Mouse (Mus musculus) testis, postnatal 10 days (tissue): ENCODE measurements around the gene Myh8.

Source experiments
- DNase-seq: peaks from one replicate; pipeline ENCODE4 v3.0.0; 2021; ENCODE audit warnings: low spot score

The Myh8 gene

DNA sequence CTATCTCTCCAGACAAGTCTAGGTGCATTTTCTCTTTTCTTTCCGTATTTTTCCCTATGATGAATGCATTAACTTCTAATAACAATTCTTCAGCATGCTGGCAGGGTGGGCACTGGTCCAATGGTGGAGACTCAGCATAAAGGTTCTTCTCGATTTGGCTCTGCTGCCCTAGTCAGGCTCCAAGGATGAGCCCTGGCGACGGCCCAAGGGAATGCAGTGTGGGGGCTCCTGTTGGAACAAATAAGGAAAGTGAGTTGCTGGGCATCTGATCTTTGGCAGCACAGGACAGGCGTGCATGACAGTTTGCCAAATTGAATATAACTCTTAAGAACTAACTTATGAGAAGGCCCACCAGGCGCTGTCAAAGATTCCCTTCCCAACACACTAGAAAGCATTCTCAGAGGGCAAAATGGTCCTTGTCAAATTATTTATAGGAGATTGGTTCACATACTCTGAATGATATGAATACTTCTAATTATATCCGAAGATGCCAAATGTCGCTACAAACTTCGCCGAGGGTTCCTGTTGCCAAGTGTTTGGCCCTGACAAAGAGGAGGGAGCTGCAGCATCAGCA, at the start of gene Myh8:
Gene Myh8, plus strand, starts transcription at position 524 of the 574 bp plus-strand sequence.
- DNase-seq = peak; percentile 74

DNA sequence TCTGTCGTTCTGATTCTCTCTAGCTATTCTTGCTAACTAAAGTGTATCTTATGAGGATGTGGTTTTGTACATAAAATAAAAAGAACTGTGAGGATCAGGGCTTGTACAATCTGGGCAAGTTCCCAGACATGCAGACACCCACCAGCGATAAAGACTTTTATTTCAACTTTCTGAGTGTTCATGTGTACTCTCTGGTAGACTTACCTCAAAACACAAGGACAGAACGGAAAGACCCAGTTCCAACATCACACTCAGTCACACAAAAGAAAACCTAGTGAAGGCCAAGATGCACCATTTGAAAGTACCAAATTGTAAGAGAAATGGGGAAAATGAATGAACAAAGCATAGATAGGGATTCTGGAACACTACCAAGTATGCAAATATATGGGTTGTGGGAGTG, 48.2 kb upstream of the Myh8 start:
- DNase-seq = no peak

DNA sequence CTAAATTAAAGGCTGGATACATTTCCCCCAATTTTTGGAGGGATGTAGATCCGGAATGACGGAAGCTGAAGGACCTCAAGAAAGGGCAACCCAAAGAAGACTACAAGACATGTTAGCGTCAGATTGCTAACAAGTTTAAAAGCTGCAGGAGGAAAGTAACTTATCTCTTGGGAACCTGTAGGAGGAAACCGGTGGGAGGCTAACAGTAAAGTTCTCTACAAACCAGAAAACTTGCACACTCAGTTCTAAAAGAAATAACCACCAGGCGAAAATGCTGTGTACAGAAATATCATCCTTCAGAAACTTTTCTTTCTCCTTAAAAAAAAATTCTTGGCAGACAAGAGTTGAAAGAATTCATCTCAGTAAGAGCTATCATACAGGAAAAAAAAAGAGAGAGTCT, 47.8 kb upstream of the Myh8 start:
- DNase-seq = no peak

DNA sequence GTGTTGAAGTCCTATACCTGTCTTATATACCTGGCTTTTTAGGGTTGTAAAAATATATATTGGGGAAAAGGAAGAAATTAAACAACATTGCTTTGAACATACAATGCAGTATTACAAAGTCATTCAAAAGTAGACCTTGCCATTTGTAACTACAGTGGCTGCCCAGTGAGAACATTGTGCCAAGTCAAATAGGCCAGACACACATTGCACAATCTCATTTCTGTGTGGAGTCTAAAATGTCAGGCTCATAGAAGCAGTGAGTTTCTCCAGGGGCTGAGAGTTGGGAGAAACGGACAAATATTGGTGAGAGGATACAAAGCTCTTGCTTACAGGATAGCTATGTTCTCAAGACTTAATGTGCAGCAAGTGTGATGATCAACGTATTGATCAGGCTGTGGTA, 47.0 kb upstream of the Myh8 start:
- DNase-seq = no peak

DNA sequence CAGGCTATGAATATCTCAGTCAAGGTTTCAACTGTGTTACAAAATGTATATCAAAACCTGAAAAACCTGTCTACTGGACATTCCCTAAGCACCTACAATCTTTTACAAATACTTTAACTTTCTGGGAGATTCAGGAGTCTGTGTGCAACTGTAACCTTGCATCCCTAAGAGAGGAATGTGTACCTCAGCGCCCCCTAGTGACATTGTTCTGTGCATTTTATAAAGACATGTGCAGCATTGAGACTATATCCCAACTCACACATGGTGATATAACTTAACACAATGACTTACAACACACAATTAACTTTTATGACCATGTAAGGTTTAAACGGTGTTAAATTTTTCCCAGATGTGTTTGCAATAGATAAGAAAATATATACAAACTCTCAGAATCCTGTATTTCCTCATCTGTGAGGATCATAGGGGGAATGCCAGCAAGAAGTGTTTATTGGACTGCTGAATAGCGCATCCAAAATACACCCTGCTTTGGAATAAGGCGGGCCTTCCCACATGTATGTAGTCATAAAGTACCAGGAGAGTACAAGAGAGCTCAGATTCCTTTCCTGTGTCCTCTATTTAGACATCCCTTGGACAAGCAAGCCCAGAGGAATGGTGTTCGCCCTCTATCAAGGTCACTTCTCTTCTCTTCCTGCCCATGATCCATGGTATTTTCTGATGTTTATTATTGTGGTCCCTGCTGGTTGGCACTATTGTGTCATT, 41.1 kb upstream of the Myh8 start:
- DNase-seq = peak; percentile 75

DNA sequence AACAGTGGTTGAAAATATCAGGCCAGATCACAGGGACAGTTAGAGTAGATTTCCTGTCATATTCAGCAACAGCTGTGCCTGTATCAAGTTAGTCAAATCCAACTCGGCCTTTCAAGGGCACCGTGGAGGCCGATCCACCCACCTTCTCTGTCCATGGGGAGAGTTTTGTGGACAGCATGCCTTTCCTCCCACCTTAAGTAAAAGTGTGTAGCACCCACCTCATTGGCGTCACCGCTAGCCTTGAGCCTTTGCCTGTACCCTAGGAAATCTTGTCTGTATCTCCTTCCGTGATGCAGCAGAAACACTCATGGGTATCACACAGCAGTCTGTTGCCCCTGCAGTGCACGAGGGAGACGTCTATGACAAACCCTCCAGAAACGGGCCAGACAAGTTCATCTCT, 40.1 kb upstream of the Myh8 start:
- DNase-seq = no peak

DNA sequence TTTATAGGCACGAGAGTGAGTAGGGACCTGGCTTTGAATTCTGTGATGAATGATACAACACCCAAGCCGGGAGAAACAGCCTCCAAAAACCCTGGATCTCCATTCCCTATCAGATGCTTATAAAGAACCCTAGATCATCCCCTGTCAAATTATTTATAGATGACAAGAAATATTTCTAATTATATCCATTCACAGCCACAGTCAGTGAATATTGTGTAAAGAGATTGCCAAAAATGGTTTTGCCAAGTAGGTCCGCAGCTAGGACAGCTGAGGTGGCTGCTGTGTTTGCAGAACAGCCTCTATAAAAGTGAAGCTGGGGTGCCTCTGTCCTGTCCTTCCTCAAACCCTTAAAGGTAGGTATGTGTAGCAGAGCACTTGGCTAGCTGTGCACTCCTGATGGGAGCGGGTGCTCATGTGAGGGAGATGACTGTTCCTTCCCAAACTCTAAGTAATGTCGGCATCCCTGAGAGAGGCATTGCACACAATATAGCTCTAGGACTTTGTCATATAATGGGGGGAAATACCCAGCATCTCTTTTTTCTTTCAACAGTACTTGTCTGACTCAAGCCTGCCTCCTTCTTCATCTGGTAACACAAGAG, 39.3 kb upstream of the Myh8 start, which contains the start of gene Myh4:
Gene Myh4, plus strand, starts transcription at position 549 of the 599 bp plus-strand sequence.
- no peak for DNase-seq

DNA sequence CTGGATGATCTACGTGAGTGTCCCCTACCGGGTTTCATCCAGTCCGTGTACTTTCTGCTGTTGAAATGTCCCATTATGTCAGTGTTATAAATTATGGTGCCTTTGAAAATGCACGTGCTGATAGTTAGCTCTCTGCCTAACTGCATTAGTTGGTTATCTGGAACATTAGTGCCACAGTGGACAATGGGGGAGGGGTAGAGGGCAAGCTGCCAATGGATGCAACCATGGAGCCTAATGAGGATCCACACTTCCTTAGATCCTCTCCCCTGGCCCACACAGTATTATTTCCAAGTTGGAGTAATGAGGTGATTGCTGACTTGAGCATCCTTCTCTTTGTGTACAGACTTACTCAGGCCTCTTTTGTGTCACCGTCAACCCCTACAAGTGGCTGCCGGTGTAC, 35.9 kb upstream of the Myh8 start:
- DNase-seq = no peak

DNA sequence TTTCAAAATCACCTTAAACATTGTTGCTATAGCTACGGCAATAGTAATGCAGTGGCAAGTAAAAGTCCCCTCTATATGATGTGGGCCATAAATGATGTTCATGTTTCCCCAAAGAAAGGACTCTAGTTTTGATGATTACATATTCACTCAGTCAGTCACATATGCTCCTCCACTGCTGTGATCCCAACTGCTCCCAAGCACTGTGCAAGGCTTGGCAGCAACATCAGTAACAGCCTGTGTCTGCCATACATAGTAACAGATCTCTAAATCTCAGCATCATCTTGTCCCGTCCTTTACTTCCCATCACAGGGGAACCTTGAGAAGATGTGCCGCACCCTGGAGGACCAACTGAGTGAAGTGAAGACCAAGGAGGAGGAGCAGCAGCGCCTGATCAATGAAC, 23.2 kb upstream of the Myh8 start:
- DNase-seq = no peak

DNA sequence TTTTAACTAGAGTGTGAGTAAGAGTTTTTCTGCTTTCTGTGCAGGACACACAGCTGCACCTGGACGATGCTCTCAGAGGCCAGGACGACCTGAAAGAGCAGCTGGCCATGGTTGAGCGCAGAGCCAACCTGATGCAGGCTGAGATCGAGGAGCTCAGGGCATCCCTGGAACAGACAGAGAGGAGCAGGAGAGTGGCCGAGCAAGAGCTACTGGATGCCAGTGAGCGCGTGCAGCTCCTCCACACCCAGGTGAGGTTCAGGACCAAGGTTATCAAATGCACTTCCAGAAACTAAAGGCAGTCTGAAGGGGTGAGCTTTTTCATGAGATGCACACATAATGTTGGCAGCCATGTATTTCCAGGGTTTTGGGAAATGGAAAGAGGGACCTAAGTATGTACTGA, 19.9 kb upstream of the Myh8 start:
- DNase-seq = no peak

DNA sequence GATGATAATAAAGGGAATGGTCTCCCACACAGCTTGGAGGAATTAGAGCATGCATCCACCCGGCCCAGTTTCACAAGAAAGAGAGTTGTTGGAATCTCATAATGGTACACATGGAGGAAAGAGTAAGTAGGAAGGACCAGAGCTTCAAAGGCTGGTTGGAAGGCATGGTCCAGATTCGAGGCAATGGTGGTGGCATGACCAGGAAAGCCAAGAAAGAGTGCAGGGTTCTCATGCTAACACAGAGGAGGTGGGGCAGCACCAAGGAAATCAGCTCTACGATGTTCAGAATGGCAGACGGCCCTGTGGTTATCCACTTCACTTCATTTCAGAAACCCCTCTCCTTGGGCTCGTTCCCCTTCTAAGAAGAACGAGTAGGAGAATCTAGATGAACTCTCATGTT, 16.0 kb upstream of the Myh8 start:
- DNase-seq = no peak

DNA sequence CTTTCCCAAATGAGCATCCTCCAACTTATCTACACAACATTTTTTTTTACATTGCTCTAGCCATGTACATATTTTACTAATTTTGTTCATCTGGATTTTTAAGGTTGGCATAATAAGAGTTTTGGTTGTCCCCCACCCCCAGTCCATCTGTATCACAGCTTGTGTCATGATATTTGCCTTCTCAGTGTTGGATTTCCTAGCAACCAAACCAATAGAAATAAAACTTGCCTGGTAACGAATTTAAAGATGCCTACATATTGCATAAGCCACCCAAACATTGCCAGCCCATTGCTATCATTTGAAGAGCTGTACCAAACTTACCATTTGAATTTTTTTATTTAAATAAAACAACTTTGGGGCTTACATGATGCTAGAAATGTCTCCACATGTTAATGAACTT, 16.5 kb downstream of the Myh8 start:
- DNase-seq = no peak

DNA sequence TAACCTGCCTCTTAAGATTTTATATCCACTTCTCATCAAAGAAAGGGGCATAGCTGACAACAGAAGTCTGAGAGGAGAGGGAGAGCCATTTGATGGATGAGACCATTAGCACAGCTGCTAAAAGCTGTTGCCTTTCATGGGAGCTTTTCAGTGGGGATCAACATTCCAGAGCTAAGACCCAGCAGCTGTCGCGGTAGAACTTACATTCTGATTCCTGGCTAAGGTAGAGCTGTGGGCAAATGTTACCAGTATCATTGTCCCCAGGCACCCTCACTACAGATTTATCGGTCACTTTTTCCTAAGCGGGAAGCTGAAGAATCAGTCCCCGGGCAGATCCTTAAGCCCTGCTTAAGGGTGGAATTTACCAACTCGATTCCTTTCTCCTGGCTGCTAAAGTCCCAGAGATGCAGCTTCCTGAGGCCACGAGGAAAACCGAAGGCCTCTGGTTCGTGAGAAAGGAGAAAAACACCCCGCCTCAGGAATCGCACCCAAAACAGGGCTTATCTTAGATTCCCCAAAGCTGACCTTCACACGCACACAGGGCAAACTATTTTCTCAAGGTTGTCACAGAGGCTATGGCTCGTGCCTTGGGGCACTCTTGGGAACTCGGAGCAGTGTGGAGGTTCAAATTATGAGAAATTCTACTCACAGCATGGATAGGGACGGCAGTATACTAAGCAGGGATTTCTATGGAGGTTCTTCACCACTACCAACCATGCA, 37.0 kb downstream of the Myh8 start:
- DNase-seq = no peak

DNA sequence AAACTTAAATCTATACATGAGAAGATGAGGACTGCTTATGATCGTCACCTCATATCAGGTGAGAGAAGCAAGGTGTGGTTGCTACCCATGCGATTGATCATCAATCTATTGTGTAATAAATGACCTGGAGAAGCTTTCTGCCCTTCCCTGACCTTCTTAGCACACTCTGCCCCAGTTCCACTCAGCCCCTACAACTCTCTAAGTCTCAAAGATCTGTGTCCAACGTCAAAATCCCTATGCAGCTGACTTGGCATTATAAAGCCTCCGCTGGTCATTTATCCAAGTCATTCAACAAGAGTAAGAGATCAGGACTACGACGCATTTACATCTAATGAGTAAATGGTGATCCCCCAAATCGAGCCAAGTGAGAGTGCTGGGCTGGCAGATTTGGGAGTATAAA, 44.4 kb downstream of the Myh8 start, which contains the start of gene Myh13:
Gene Myh13, plus strand, starts transcription at position 301 of the 400 bp plus-strand sequence.
- no peak for DNase-seq

DNA sequence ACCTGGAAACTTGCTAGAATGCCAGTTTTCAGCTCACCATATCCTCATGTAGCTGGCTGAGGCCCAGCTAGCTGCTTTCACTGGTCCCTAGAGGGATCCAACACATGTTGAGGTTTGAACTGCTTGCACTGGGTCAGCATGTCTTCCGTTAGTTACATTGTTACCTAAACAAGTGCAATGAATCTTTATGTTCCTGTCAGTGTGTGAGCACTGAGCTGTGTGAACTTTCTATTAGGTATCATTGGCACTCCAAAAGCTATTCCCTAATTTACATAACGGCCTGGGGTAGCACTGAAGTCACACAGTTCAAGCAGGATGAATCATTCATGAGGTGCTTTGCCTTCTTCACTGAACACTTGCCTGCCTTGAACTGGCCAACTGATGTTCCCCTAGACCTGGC, 49.6 kb downstream of the Myh8 start:
- DNase-seq = no peak

DNA sequence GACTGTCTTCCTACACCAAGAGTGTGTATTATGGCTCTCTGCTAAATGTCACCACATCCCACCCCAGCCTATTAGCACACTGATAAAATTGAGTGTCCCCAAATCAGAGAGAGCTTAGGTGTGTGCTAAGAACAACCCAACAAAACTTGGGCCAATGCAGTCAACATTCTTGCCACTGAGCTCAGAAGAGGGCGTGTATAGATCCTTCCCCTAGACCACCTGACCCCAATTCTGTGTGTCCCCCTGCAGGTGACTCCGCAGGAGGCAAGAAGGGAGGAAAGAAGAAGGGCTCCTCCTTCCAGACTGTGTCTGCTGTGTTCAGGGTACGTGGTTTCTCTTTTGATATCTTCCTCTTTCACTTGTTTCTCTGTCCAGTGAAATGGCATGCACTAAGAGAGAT, 67.6 kb downstream of the Myh8 start:
- no peak for DNase-seq

DNA sequence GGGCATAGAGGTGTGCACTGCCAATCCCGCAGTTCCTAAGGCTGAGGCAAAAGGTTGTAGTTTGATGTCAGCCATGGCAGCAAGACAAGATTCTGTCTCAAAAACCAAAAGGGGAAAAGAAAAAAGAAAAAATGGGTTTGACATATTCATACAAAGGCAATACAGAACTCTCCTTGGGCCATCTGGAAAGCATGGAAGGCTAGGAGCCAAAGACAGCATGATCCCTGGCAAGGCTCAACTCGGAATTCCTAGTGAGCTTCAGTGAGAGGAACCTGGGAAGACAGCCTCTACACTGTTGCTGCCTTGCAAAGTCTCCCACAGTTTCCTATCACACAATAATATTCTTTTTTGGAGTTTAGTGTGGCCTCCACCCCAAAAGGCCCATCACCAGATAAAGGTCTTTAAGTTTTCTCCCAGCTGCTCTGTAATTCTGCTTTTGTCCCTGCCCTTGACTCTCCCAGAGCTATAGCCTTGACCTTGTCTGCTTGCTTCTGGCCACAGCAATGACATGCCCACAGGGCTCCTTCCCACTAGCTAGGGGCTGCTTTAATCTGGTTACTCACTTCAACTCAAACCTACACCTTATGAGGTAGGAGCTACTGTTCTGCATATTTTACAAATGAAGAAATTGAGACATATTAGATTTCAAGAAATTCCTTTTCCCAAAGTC, 68.4 kb downstream of the Myh8 start:
- no peak for DNase-seq

DNA sequence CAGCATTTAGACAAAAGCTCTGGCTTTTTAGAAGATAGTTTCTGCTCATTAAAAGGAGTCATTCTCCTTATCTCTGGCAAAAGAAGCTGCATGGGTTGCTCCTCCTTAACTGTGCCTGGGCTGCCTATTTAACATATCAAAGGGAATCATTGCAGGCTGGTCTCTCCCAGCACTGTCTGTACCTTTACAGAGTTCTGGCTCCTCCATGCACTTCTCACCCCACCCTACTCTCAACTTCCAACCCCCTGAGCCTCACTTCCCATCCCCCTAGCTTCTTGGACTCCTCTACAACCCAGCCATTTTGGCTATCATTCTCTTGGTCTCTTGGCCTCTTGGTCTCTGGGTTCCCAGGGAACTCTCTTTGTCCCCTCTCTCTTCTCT, 68.9 kb downstream of the Myh8 start:
- no peak for DNase-seq

DNA sequence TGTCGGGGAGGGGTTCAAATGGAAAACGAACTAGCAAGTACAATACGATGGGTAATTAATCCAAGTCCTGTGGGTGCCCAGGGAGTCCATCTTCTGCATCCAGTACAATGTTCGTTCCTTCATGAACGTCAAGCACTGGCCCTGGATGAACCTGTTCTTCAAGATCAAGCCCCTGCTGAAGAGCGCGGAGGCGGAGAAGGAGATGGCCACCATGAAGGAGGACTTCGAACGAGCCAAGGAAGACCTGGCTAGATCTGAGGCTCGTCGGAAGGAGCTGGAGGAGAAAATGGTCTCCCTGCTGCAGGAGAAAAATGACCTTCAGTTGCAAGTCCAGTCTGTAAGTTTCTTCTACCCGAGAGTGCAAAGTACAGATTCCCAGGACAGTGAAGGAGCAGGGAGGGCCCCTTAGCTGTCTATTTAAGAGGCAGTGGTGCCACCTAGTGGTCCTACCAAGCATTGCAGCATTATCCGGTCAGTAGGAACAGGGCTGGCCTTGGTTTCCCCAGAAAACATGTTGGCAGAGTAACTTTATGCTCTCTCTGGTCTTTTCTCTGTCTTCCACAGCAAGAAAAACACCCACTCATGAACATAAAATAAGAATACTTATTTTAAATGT, 73.3 kb downstream of the Myh8 start:
- DNase-seq = peak; percentile 90

DNA sequence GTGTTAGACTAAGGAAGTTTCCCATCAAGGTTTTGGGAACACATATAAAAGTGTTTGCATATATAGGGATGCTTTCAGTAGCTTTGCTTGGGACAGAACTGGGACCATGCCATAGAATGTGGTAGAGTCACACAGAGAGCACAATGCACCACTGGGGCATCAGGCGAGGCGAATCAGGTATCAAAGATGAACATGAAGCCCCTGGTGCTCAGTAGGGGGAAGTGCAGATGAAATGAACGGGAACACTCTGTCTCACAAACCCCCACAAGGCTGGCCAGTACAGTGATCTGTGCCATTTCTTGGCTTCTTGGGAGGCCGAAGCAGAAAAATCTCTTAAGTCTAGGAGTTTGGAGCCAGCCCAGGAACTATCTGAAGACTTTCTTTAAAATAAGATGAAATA, 76.1 kb downstream of the Myh8 start:
- no peak for DNase-seq

DNA sequence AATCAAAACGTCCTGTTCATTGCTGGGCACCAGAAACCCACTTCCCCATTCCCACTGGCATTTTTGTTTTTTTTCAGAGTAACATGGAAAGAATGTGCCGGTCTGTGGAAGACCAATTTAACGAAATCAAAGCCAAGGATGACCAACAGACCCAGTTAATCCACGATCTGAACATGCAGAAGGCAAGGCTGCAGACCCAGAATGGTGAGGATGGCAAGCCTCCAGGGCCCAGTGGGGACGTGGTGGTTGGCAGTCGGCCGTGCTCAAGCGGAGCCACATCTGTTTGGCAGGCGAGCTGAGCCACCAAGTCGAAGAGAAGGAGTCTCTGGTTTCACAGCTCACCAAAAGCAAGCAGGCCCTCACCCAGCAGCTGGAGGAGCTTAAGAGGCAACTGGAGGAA, 81.1 kb downstream of the Myh8 start:
- DNase-seq = no peak
